Mouse (Mus musculus): ENCODE measurements at regions not wholly inside any gene's neighbourhood (a gene's known extent, or its start where the extent isn't known, plus 50 kb on each side); places are given as distances from the start of the nearest gene placed in this dataset.

GRCm38 (mm10) chr2:48172626-48173025, 641.3 kb upstream of the Acvr2a start:
- TF ChIP-seq ZNF384 (IDR thresholded peaks at IDR 0.05; ENCODE audit: low read depth, low read length) (no peak), CTCF (IDR thresholded peaks at IDR 0.05 in 2 of 3, conservative IDR thresholded peaks at IDR 0.05 in 1 of 3; ENCODE audit: control insufficient read depth in 1 of 3, insufficient read depth in 1 of 3, low read depth in 2 of 3, low read length in 3 of 3, poor library complexity in 1 of 3, severe bottlenecking in 1 of 3) (no peak), POLR2A (IDR thresholded peaks at IDR 0.05; ENCODE audit: control insufficient read depth in 1 of 2, insufficient read depth in 1 of 2, low read depth in 1 of 2, low read length in 2 of 2, poor library complexity in 1 of 2) (no peak), ELF1 (IDR thresholded peaks at IDR 0.05; ENCODE audit: low read depth, low read length) (no peak), MAFK (IDR thresholded peaks at IDR 0.05; ENCODE audit: borderline replicate concordance, low read depth, low read length) (no peak), MYC (IDR thresholded peaks at IDR 0.05; ENCODE audit: low read depth, low read length) (no peak), ETS1 (IDR thresholded peaks at IDR 0.05; ENCODE audit: low read depth, low read length) (no peak), GATA1 (IDR thresholded peaks at IDR 0.05; ENCODE audit: low read depth, low read length) (no peak)

All from MEL (cell line).